Mouse (Mus musculus) R1 (cell line): ENCODE measurements around the gene Tgif1.
A peak's percentile ranks its signal among the peaks of the same experiment; 100 is the strongest.

Source experiments
- DNase-seq: peaks from one replicate; pipeline ENCODE4 v3.0.0-alpha.2; 2018; ENCODE audit warnings: low read depth, low spot score

Tgif1 gene

DNA sequence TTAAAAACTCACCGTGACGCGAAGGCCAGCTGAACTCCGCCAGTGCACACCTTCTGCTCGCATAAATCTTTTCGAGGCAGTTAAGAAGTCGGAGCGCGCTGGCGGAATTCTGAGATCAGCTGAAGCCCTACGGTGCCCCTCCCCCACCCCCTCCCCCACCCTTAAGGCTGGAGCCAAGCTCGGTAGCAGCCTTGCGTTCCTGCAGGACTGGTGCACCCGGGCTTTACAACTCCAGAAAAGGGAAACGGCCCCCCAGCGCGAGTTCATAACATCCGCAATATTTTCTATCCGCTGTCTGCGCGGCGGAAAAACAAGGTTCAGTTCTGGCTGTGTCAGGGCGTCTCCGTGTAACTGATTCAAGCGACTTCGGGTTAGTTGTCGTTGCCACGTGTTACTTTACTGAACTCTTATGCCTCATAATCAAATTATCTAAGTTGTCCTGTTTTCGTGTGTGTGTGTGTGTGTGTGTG, at the start of gene Tgif1:
Tgif1 (minus strand) TSS at position 111 of the 470 bp plus-strand sequence.
- peak; percentile 88 for DNase-seq

DNA sequence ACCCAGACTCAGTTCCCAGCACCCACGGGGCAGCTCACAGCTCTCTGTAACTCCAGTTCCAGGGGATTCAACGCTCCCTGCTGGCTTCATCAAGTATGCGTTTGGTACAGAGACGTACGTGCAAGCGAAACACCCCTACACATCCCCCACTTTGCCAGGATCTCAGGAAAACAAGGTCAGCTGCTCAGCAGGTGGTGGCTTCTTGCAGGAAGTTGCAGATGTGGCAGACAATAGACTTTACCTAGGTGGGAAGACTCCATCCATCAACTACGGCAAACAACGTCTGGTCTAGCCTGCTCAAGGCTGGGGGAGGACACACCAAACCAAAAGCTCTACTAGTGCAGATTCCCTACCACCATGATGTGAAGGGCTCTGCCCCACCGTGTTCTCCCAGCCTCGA, 47.3 kb upstream of the Tgif1 start:
- DNase-seq, result peak; percentile 100

DNA sequence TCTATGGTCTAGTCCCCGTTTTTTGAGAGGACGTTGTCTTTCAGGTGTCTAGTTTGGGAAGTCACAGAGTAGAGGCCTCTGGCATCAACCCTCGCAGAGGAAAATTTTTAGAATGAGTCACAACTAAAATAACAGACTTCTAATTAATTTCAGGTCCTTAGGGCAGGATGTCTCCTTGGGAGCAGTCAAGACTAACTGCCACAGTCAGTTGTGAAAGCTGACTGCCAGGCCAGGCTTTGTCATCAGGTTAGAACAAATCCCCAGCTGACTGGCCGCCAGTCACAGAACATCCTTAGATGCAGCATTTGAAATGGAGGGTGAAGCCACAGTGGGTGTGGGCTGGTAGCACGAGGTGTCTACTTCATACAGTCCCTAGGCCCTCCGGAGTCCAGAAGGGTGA, 46.3 kb upstream of the Tgif1 start:
- no peak for DNase-seq

DNA sequence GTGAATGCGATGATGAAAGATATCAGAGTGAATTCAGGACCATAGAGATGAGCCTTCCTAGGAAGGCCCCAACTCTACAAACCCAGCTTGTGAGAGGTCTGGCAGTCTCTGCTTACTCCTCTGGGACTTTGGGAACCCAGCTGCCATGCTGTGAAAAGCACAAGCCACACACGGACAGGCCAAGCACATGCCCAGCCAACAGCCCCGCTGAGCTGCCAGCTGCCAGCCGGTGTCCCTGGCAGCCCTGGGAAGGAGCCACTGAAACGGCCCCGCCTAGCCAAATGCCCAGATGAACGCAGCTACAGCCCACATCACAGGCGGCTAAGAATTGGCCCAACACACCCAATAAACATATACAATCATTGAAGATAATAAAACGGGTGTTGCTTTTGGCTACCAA, 41.5 kb upstream of the Tgif1 start:
- DNase-seq, result no peak

DNA sequence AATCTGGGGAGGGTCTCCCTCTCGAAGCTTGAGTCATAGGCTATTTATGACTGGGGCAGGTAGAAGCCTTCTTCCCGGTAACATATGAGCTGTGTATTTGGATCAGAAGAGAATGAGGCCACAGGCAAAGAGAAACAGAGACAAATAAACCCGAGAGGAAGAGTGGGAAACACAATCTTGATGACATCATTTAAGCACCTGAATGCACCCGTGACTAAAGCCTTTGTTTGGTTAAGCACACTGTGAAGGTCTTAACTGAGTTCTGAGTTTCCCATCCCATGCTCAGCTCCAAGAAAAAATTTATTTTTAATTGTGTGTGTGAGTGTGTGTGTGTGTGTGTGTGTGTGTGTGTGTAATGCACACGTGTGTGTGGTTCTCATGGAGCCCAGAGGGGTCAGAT, 39.8 kb upstream of the Tgif1 start:
- DNase-seq, result peak; percentile 46

DNA sequence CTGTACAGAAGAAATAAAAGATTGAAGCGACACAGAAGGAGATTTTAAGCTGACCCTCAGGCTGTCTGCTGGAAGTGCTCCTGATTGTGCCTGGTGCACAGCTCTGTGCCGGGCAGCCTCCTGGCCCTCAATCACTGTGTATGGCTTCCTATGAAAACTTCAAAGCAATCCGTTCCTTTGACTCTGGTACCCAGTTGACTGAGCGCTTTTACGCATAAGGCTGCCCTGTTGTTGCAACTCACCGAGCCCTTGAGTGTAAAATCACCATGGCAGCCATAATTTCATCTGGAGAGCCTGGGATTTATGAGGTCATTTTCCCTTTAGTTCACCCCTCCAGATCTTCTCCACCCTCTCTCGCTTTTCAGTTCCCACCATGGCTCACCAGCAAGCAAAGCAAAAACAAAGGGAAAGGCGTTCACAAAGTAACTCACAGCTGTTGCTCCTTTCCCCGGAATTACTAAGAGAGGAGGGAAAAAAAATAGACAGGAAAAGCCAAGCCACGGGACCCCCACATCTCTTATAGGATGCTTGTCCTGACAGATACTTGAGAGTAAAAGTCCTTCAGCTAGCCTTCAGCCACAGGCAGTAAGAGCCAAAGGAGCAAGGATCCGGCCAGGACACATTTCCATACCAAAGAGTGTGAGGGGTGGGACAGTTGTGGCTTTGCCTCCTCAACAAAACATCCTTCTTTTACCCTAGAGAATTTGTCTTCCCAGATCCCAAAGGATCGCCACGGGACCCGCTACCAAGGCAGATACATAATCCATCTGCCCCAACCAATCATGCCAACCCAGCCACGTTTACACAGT, 39.1 kb upstream of the Tgif1 start:
- peak; percentile 79 for DNase-seq

DNA sequence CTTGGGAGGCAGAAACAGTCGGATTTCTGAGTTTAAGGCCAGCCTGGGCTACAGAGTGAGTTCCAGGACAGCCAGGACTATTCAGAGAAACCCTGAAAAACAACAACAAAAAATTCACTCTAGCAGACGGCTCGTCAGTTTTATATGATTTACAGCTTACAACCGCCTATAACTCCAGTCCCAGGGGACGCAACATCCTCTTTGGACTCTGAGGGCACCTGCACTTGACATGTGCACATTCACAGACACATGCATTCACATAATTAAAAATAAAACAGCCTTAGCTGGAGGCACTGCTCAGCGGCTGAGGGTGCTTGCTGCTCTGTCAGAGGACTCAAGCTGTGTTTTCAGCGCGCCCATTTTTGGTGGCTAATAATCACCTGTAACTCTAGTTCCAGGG, 37.2 kb upstream of the Tgif1 start:
- no peak for DNase-seq

DNA sequence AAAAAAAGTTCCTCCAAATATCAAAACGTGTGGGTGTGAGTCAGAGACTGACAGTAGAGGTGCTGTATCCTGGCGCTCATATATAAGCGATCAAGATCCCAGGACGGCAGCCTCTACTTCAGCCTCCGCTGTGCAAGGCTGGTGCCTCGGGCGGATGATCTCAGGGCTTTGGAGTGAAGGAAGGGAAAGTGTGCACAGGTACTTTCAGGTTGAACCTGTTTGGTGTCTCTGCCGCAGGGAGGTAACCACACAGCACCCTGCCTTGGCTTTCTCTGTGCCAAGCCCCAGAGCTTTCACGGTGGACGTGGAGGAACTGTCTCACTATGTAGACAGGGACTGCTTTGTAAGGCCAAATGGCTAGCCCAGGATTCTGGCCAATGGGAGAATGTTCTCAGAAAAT, 35.3 kb upstream of the Tgif1 start:
- no peak for DNase-seq

DNA sequence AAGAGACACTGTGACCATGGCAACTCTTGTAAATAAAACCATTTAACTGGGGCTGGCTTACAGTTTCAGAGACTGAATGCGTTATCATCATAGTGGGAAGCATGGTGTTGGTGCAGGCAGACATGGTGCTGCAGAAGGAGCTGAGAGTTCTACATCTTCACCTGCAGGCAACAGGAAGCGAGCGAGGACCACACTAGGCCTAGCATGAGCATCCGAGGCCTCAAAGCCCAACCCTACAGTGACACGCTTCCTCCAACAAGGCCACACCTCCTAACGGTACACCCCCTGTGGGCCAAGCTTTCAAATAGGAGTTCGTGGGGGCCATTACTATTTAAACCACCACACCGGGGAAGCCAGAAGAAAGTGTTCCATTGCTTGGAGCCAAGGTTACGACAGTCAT, 34.5 kb upstream of the Tgif1 start:
- DNase-seq, result peak; percentile 50

DNA sequence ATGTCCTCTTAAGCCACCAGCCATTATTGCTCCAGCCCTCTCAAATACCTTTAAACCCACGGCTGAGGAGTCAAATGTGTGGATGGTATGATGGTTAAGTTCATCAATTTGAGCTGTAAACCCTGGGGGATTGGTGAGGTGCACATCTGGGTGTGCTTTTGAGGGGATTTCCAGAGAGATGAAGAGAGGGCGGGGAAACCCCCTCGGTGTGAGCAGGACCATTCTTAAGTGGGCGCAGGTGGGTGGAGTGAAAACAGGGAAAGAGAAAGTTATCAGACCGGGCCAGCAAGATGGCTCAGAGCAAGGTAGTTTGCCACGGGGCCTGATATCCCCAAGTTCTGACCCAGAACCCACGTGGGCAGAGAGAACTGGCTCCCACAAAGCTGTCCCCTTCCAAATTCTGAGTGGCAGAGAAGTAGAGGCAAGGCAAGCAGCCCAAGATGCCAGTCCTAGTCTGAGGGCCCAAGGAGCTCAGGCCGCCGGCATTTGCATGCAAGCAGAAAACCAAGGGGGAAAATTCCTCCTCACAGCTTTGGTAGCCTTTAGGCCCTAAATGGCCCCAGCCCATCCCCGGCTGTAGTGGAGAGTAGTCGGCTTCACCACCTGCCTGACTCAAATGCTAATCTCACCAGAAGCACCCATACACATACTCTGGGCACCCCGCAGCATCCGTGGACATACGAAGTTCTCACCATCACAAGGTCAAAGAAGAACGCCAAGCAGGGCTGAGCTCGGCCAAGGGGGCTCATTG, 33.5 kb upstream of the Tgif1 start:
- DNase-seq, result no peak

DNA sequence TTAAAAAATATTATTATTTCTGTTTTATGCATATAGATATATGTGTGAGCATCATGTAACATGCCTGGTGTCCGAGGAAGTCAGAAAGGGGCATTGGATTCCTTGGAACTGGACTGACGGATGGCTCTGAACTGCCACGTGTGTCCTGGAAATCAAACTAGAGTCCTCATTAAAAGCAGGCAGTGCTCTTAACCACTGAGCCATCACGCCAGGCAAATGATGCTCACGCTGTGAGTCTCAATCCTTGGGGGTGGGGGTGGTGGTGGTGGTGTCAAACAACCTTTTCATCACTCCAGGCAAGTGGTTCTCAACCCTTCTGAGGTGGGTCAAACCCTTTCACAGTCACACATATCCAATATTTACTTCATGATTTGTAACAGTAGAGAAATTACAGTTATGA, 32.5 kb upstream of the Tgif1 start:
- no peak for DNase-seq

DNA sequence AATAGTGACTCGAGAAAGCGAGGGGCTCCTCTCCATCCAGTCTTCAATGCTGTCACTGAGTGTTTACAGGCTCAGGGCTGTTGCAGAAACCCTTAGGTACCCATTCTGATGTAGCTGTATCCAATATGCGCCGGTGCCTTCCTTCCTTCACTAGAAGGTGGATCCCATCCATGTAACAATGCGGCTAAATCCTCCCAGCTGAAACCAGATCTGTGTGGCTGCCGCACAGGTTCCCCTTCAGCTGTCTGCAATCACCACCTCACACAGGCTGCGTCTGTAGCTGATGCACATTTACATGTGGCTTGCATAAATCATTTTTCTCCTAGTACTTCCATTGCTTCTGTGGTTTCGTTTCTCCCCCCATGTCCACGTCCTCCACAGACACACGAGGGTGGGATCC, 28.6 kb upstream of the Tgif1 start:
- peak; percentile 32 for DNase-seq

DNA sequence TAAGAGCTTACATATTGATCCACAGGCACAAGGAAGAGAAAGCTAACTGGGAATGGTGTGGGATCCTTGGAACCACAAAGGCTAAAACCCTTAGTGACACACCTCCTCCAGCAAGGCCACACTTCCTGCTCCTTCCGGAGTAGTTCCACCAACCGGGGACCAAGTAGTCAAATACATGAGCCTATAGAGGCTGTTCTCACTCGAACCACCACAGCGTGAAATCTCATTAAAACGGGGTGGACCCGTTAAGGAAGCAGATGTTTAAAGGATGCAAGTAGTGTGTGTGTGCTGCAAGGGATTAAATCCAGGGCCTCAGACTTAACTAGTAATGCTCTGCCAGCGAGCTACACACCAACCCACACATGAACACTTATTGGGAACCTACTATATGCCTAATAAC, 27.8 kb upstream of the Tgif1 start:
- DNase-seq, result peak; percentile 61

DNA sequence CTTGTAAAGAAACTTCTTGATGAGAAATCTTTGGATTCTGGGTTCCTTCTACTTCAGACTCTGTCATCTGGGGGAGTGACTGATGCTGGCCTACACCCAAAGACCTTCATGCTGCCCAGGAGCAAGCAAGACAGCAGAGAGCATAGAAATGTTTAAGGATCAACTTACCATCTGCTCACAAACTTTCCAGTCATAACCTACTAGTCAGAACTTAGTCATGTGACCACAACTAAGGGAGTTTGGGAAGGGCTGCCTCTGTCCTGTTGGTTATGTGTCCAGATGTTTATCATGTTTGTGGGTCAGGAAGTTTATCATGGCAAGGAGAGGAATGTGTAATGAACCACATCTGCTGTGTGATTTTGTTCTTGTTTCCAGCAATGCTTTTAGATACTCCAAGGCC, 24.9 kb upstream of the Tgif1 start:
- no peak for DNase-seq

DNA sequence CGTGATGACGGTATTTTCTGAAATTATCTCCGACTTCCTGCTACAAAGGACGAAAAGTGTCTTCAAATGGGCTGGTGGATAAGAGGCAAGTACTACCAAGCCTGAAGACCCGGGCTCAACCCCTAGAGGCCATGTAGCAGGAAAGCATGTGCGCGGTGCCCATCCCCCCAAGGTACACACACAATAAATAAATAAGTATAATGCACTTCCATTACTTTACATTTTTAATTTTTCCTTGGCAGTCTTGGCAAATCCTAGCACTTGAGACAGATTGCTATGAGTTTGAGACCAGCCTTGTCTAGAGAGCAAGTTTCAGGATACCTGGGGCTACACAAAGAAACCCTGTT, 20.4 kb upstream of the Tgif1 start:
- DNase-seq, result peak; percentile 72

DNA sequence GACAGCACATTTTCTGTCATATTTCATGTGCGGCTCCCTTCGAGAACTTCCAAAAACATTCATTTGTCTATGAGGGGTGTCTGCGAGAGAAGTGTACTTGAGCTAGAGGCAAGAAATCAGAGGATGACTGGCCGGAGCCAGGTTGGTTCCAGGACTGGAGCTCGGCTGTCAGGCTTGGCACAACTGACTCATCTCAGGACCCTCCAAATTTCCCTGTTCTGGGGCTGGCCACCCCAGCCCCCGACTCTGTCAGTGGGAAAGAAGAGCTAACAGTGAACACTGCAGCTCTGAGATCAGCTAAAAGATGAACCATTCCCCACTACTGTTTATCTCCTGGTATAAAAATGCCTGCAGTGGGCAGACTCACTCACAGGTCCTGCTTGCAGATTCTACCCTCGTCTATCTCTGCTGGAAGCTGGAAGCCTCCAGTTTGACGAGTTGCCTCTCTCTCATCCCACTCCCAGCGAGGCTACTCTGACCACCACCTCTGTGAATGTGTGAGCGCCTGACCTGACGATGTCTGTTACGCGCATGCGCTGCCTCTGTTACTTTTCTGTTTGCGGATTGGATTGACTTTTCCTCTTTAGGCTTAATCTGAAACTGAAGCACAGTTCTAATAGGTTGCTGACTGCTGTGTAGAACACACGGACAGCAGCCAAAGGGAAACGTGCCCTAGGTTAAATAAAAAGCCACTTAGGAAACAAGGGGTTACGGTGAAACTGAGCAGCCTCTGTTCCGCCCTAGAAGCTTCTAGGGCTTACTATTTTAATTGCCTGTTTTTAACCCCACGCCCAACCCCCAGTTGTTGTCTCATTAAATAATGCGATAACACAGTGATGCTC, 19.8 kb upstream of the Tgif1 start:
- DNase-seq, result peak; percentile 87

DNA sequence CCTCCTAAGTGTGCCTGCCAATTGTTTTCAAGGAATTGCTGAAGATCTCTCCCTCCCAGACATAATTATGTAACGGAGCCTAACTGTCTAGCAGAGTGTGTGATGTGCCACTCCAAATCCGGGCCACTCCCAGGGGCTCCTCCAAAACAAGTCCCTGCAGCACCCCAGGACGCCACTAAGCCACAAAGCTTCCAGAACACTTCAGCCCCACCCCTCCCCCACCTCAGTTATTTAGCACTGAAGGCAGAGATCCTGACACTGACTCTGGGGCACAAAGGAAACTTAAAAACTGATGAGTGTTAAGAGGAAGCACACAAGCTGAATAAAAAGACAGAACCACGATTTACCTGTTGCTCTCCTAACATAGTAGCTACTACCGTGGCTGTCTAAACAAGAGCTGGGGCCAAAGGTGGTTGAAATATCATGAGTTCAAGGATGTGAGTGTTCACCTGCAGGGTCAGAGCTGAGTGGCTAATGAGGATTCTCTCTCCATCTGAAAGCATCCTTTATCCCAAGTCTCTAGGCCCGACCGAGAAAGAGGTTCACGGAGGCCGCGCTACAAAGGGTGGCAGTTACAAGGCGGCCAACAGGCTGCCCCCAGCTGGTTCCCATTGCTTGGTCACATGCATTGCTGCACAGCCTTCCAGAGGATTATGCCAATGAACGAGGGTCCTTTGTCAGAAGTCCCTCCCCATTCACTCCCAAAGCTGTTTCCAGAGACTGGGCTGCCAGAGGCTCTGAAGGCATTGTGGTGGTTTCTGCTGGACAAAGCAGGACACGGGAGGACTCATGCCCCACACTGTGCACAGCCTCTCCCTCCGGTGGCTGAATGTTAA, 19.0 kb upstream of the Tgif1 start:
- peak; percentile 92 for DNase-seq

DNA sequence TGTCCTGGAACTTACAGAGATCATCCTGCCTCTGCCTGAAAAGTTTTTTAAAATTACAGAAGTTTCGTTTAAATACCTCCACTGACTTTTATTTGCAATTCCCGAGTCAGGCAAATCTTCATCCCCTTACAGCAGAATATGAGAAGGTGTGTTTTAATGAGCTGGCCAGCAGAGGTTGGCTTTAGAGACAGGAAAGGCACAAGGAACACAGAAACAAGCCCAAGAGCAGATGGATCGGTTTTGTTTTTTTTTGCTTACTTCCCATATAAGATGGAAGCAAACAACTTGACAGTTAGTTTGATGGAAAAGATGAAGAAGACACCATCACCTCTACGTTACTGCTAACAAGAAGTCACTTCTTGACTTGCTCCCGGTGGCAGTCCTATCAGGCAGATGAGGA, 18.3 kb upstream of the Tgif1 start:
- no peak for DNase-seq

DNA sequence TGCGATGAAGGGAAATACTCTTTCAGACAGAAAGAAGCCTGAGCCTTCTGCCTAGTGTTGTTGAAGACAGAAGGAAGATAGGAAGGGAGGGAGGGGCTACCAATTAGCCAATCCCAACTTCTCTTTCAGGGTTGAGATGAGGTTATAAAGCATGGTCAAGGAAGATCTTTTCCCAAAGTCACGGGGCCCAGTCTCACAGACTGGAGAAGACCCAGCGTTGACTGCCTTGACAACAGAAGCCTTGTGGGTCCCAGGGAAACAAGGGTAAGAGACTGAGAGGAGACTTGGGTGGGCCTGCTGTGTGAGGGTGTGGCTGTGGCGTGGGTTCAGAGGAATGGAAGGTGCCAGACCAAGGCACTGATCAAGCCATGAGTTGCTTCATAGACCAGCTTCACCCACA, 17.2 kb upstream of the Tgif1 start:
- DNase-seq, result peak; percentile 71

DNA sequence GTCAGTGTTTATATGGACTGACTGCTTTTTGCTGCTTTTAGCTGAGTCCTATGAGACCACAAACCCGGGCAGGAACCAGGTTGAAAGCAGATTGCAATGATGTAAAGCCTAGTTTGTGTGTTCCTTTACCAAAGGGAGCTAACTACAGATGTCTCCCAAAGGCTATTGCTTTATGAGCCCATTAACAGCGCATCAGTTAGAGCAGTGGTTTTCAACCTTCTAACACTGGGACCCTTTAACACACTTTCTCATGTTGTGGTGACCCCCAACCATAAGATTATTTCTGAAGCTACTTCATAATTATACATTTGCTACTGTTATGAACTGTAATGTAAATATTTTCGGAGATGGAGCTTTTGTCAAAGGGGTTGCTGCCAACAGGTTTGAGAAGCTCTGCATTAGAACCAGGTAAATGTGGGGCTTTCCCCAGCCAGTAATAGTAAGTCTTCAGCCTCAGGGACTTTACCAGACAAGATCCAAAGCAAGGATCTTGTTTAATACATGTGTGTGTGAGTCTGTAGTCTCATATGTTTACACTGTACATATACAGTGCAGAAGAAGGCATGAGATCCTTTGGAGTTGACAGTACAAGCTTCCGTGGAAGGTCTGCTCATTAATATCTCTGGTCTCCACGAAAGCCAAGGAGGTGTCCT, 15.4 kb upstream of the Tgif1 start:
- DNase-seq, result no peak
